Mouse (Mus musculus): ENCODE measurements around the gene Gcgr. TPM values are rescaled to one million over a fixed set of nuclear protein-coding genes. Genes with fewer than 3 reads are reported as not detected.
"Not testable (repeated sequence)": the region's sequence is repeated elsewhere in the genome, so short reads cannot be mapped to it uniquely, and the experiment has no call there.

Gcgr gene
- polyA plus RNA-seq, 1 experiment = 0.03 TPM

- H3K4me3 ChIP-seq (replicated peaks) = no peak overlapping the region
- TF ChIP-seq GATA1 (IDR thresholded peaks at IDR 0.05; ENCODE audit: low read length) (no peak), TAL1 (IDR thresholded peaks at IDR 0.05; ENCODE audit: low read length) (no peak)
- H3K9me3 ChIP-seq (ENCODE audit: control insufficient read depth, low read length) = no peaks in the 10 kb centered on the region; the same call in 1 of the 2 replicates
- peaks cover 35% of the 10 kb centered on the region for H3K4me1 ChIP-seq (ENCODE audit: control insufficient read depth)
- no peaks in the 10 kb centered on the region for H3K36me3 ChIP-seq (ENCODE audit: control insufficient read depth)
- H3K27me3 ChIP-seq (ENCODE audit: control insufficient read depth) = no peaks in the 10 kb centered on the region; the same call in 1 of the 2 replicates
These were observed 17.6 kb upstream of the Gcgr start for GRCm38 (mm10) chr11:120512790-120513453.

GRCm38 (mm10) chr11:120514262-120514661 is 16.2 kb upstream of the Gcgr start:
- H3K27me3 ChIP-seq (ENCODE audit: control insufficient read depth); H3K9me3 ChIP-seq (ENCODE audit: control insufficient read depth, low read length); H3K36me3 ChIP-seq (ENCODE audit: control insufficient read depth); H3K4me3 ChIP-seq (replicated peaks): not testable (repeated sequence)
- H3K4me1 ChIP-seq (ENCODE audit: control insufficient read depth) = peaks cover 39% of the 10 kb centered on the region

GRCm38 (mm10) chr11:120515611-120516010 is 14.9 kb upstream of the Gcgr start:
- Histone ChIP-seq H3K4me3 (replicated peaks) (no peak overlapping the region), H3K4me1 (ENCODE audit: control insufficient read depth) (peaks cover 40% of the 10 kb centered on the region)
- TF ChIP-seq GATA1 (IDR thresholded peaks at IDR 0.05; ENCODE audit: low read length) = no peak
- TF ChIP-seq TAL1 (IDR thresholded peaks at IDR 0.05; ENCODE audit: low read length) = no peak

GRCm38 (mm10) chr11:120517147-120517546 is 13.4 kb upstream of the Gcgr start:
- TF ChIP-seq TAL1 (IDR thresholded peaks at IDR 0.05; ENCODE audit: low read length) = no peak
- Histone ChIP-seq H3K4me1 (ENCODE audit: control insufficient read depth) (peaks cover 42% of the 10 kb centered on the region), H3K4me3 (replicated peaks) (no peak overlapping the region), H3K36me3 (ENCODE audit: control insufficient read depth) (no peaks in the 10 kb centered on the region), H3K27me3 (ENCODE audit: control insufficient read depth) (no peaks in the 10 kb centered on the region; the same call in 1 of the 2 replicates), H3K9me3 (ENCODE audit: control insufficient read depth, low read length) (peaks cover 3% of the 10 kb centered on the region; the same call in 1 of the 2 replicates)

More at GRCm38 (mm10) chr11:120515611-120516010, 14.9 kb upstream of the Gcgr start:
- Histone ChIP-seq H3K9me3 (ENCODE audit: control insufficient read depth, low read length) (no peaks in the 10 kb centered on the region; the same call in 1 of the 2 replicates), H3K27me3 (ENCODE audit: control insufficient read depth) (no peaks in the 10 kb centered on the region; the same call in 1 of the 2 replicates), H3K36me3 (ENCODE audit: control insufficient read depth) (no peaks in the 10 kb centered on the region)

- TF ChIP-seq GATA1 (IDR thresholded peaks at IDR 0.05; ENCODE audit: low read length) (no peak), TAL1 (IDR thresholded peaks at IDR 0.05; ENCODE audit: low read length) (no peak)
- peaks cover 3% of the 10 kb centered on the region; the same call in 1 of the 2 replicates for H3K9me3 ChIP-seq (ENCODE audit: control insufficient read depth, low read length)
- peaks cover 42% of the 10 kb centered on the region for H3K4me1 ChIP-seq (ENCODE audit: control insufficient read depth)
- no peaks in the 10 kb centered on the region; the same call in 1 of the 2 replicates for H3K27me3 ChIP-seq (ENCODE audit: control insufficient read depth)
- H3K4me3 ChIP-seq (replicated peaks) = no peak overlapping the region
- H3K36me3 ChIP-seq (ENCODE audit: control insufficient read depth) = no peaks in the 10 kb centered on the region
These were observed 12.5 kb upstream of the Gcgr start for GRCm38 (mm10) chr11:120518027-120518426.

- H3K36me3 ChIP-seq (ENCODE audit: control insufficient read depth) = no peaks in the 10 kb centered on the region
- H3K27me3 ChIP-seq (ENCODE audit: control insufficient read depth) = no peaks in the 10 kb centered on the region; the same call in 1 of the 2 replicates
- TF ChIP-seq TAL1 (IDR thresholded peaks at IDR 0.05; ENCODE audit: low read length) = no peak
- TF ChIP-seq GATA1 (IDR thresholded peaks at IDR 0.05; ENCODE audit: low read length) = no peak
- H3K4me3 ChIP-seq (replicated peaks) = no peak overlapping the region
- peaks cover 42% of the 10 kb centered on the region for H3K4me1 ChIP-seq (ENCODE audit: control insufficient read depth)
- H3K9me3 ChIP-seq (ENCODE audit: control insufficient read depth, low read length) = peaks cover 3% of the 10 kb centered on the region; the same call in 1 of the 2 replicates
These were observed 11.9 kb upstream of the Gcgr start for GRCm38 (mm10) chr11:120518558-120518957.

GRCm38 (mm10) chr11:120519738-120520137 is 10.8 kb upstream of the Gcgr start:
- Histone ChIP-seq H3K4me1 (ENCODE audit: control insufficient read depth) (peaks cover 42% of the 10 kb centered on the region), H3K36me3 (ENCODE audit: control insufficient read depth) (no peaks in the 10 kb centered on the region), H3K27me3 (ENCODE audit: control insufficient read depth) (no peaks in the 10 kb centered on the region; the same call in 1 of the 2 replicates), H3K9me3 (ENCODE audit: control insufficient read depth, low read length) (peaks cover 3% of the 10 kb centered on the region; the same call in 1 of the 2 replicates), H3K4me3 (replicated peaks) (no peak overlapping the region)
- no peak for TF ChIP-seq GATA1 (IDR thresholded peaks at IDR 0.05; ENCODE audit: low read length)
- no peak for TF ChIP-seq TAL1 (IDR thresholded peaks at IDR 0.05; ENCODE audit: low read length)

- Histone ChIP-seq H3K4me1 (ENCODE audit: control insufficient read depth) (peaks cover 39% of the 10 kb centered on the region), H3K27me3 (ENCODE audit: control insufficient read depth) (no peaks in the 10 kb centered on the region; the same call in 1 of the 2 replicates), H3K36me3 (ENCODE audit: control insufficient read depth) (no peaks in the 10 kb centered on the region), H3K9me3 (ENCODE audit: control insufficient read depth, low read length) (peaks cover 3% of the 10 kb centered on the region; the same call in 1 of the 2 replicates), H3K4me3 (replicated peaks) (no peak overlapping the region)
- no peak for TF ChIP-seq GATA1 (IDR thresholded peaks at IDR 0.05; ENCODE audit: low read length)
- TF ChIP-seq TAL1 (IDR thresholded peaks at IDR 0.05; ENCODE audit: low read length) = no peak
These were observed 10.0 kb upstream of the Gcgr start for GRCm38 (mm10) chr11:120520498-120520897.

- Histone ChIP-seq H3K36me3 (ENCODE audit: control insufficient read depth) (no peaks in the 10 kb centered on the region), H3K4me1 (ENCODE audit: control insufficient read depth) (peaks cover 33% of the 10 kb centered on the region), H3K27me3 (ENCODE audit: control insufficient read depth) (no peaks in the 10 kb centered on the region; the same call in 1 of the 2 replicates), H3K4me3 (replicated peaks) (no peak overlapping the region), H3K9me3 (ENCODE audit: control insufficient read depth, low read length) (peaks cover 3% of the 10 kb centered on the region; the same call in 1 of the 2 replicates)
- TF ChIP-seq GATA1 (IDR thresholded peaks at IDR 0.05; ENCODE audit: low read length) (no peak), TAL1 (IDR thresholded peaks at IDR 0.05; ENCODE audit: low read length) (0 out of 3 replicates have a peak, but pooled peaks have one; percentile 4)
These were observed 9.4 kb upstream of the Gcgr start for GRCm38 (mm10) chr11:120520967-120521540.

Data from erythroblast, embryonic 14.5 days (primary cell).